Mouse (Mus musculus): ENCODE measurements at regions not wholly inside any gene's neighbourhood (a gene's known extent, or its start where the extent isn't known, plus 50 kb on each side); places are given as distances from the start of the nearest gene placed in this dataset.
"Not testable (repeated sequence)": the region's sequence is repeated elsewhere in the genome, so short reads cannot be mapped to it uniquely, and the experiment has no call there.

- no peak for DNase-seq (ENCODE audit: low spot score in 2 of 2)
Observed at GRCm38 (mm10) chr1:189156906-189157305, 149.3 kb upstream of the Kctd3 start.

GRCm38 (mm10) chr1:189154376-189154775, 146.7 kb upstream of the Kctd3 start:
- DNase-seq (ENCODE audit: low spot score in 2 of 2) = no peak

GRCm38 (mm10) chr1:189153150-189153549, 145.5 kb upstream of the Kctd3 start:
- DNase-seq (ENCODE audit: low spot score in 2 of 2) = no peak

DNA sequence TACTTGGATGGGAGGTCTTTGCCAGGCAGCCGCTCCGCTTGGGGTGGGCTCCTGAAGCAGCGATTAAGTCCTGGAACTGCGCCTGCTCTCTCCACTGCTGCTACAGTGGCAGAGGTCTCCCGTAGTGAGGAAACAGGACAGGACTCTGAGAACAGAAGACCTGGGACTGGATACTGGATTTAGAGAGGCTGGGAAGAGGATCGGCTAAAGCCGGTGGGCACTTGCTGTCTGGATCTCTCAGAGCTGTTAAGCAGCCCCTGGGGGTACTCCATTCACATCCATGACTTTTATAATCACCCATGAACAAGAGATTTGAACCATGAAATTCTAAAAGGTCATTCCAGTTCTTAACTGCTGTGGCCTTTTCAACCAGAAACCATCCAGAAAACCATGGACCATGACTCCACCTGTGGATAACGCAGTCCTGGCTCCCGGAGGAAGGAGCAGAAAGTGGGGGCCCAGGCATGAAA, 135.4 kb upstream of the Kctd3 start:
- DNase-seq (ENCODE audit: low spot score in 2 of 2) = no peak

DNA sequence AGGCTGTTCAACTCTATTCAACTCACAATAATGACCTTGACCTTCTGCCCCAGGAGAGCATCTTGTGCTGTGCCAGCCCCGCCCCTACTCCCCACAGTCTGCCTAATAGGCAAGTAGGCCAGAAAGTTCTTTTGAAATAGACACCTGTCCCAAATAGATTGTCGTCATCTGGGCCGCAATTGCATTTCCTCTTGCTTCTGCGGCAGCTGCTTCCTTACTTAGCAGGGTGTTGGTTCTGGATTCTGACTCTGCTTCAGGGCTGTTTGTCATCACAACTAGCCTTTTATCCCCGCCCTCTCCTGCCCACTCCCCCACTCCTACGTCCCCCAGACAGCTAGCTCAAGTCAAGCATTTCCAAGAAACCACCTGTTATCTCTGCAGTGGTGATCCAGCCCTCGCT, 134.9 kb upstream of the Kctd3 start:
- DNase-seq (ENCODE audit: low spot score in 2 of 2) = no peak

GRCm38 (mm10) chr1:189141694-189142093, 134.1 kb upstream of the Kctd3 start:
- no peak for DNase-seq (ENCODE audit: low spot score in 2 of 2)

GRCm38 (mm10) chr1:189136731-189137385, 129.2 kb upstream of the Kctd3 start:
- DNase-seq (ENCODE audit: low spot score in 2 of 2) = no peak

- no peak for DNase-seq (ENCODE audit: low spot score in 2 of 2)
Observed at GRCm38 (mm10) chr1:189135826-189136225, 128.2 kb upstream of the Kctd3 start.

DNA sequence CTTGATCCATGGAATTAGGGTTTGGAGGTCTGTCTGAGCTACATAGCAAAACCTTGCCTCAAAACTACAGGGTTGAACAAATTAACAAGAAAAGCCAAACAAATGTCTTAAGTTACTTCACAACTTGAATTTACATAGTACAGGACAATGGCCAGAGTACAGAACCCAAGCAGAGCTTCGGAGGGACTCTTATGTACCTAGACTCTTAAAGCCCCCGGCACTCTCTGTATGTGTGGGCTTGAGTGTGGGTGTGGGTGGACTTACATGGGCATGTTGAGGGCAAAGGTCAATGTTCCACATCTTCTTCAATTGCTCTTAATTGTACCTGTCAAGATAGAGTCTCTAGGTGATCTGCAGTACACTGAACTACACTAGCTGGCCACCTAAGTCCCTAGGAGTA, 121.1 kb upstream of the Kctd3 start:
- DNase-seq (ENCODE audit: low spot score in 2 of 2) = no peak

DNA sequence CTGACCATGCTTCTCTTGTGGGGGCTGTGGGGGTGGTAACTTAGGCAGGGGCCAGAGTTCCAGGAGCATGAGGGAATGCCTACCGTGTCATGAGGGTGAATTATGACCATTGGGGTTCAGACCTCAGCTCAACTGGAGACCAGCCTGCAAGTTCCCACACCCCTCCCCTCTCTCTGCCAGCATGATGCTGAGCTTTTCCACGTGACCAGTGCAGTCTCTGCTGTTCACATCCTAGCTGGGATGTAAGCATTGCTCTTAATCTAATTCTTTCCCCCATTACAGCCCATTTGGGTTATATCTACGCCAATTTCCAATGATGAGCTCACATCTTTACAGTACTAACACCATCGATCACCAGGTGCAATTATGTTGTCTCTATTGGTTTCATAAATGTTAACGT, 120.6 kb upstream of the Kctd3 start:
- not testable (repeated sequence) for DNase-seq (ENCODE audit: low spot score in 2 of 2)

- DNase-seq (ENCODE audit: low spot score in 2 of 2) = no peak
Observed at GRCm38 (mm10) chr1:189127367-189127766, 119.7 kb upstream of the Kctd3 start.

GRCm38 (mm10) chr1:189119941-189120735, 112.5 kb upstream of the Kctd3 start:
- DNase-seq (ENCODE audit: low spot score in 2 of 2) = no peak

DNA sequence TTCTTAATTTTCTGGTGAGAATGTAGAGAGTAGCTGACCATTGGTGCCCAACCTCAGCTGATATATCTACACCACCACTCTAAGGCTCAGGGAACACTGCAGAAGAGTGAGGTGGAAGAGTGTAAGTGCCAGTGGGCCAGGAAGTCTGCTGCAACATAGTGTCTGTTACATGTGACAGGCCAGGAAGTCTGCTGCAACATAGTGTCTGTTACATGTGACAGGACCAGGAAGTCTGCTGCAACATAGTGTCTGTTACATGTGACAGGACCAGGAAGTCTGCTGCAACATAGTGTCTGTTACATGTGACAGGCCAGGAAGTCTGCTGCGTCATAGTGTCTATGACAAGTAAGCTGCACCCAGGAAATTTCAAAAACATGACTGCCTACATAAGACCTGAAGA, 111.4 kb upstream of the Kctd3 start:
- DNase-seq (ENCODE audit: low spot score in 2 of 2) = not testable (repeated sequence)

DNA sequence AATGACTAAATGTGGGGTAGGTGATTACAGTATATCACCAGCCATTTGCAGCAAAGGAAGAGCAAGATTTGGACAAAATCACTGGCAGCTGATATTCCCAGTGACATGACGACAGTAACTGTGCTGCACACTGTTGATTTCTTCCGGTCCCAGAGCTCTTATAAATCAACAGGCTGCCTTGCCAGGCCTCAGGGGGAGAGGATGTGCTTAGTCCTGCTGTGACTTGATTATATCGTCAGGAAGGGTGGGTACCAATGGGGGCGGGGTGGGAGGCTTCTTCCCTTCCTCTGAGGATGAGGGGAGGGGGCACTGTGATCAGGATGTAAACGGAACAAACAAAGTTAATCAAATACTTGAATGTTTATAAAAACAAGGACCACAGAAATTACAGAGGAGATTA, 110.9 kb upstream of the Kctd3 start:
- no peak for DNase-seq (ENCODE audit: low spot score in 2 of 2)

DNA sequence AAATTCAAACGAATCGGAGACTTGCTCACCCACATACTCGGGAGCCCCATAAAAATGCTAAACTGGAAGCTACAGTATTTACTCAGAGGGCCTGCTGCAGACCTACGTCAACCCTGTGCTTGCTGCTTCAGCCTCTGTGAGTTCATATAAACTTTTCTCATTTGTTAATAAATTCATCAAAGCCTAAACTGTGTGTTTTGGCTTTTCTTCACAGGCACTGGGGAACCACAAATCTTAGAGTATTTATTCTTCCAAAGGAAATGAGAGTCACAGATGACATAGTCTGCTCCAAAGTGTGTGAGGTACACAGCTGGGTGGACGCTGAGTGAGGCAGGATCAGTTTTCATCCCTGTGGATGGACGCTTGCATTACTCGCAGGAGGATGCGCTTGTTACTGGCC, 108.3 kb upstream of the Kctd3 start:
- DNase-seq (ENCODE audit: low spot score in 2 of 2) = no peak

GRCm38 (mm10) chr1:189115279-189115678, 107.6 kb upstream of the Kctd3 start:
- DNase-seq (ENCODE audit: low spot score in 2 of 2) = no peak

GRCm38 (mm10) chr1:189108260-189109035, 100.8 kb upstream of the Kctd3 start:
- no peak for DNase-seq (ENCODE audit: low spot score in 2 of 2)

DNA sequence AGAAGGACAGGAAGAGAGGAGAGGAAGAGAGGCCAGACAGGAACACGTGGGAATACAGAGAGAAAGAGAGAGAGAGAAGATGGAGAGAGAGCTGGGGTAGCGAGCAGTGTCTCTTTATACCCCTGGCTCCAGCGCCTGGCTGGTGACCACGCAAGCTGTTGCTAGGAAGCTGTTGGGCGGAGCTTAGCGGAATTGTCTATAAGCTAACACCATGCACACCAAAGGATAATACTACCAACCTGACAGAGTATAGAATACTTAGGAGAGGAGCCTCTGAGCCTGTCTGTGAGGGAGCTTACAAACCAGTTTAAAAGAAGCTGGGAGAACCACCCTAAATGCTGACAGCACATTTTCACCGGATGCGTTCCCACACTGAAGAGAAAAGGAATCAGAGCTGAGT, 100.2 kb upstream of the Kctd3 start:
- no peak for DNase-seq (ENCODE audit: low spot score in 2 of 2)

DNA sequence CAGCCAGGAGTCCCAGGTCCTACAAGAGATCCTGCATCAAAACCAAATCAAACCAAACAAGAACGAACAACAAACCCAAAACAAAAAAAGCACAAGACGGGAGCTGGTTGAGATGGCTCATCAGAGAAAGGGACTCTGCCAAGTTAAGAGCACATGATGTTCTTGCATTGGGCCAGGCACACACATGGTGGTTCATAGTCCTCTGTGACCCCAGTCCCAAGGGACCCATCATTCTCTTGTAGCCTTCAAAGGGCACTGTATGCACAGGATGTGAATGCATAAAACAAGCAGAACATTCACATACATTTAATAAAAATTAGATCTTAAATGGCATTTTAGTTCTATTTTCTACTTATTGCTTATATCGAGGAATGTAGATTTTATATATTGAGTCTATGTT, 99.5 kb upstream of the Kctd3 start:
- DNase-seq (ENCODE audit: low spot score in 2 of 2) = no peak

GRCm38 (mm10) chr1:189105276-189105675, 97.6 kb upstream of the Kctd3 start:
- no peak for DNase-seq (ENCODE audit: low spot score in 2 of 2)

- DNase-seq (ENCODE audit: low spot score in 2 of 2) = no peak
Observed at GRCm38 (mm10) chr1:189102781-189103180, 95.1 kb upstream of the Kctd3 start.

GRCm38 (mm10) chr1:189099121-189099520, 91.5 kb upstream of the Kctd3 start:
- no peak for DNase-seq (ENCODE audit: low spot score in 2 of 2)

GRCm38 (mm10) chr1:189092819-189093218, 85.2 kb upstream of the Kctd3 start:
- DNase-seq (ENCODE audit: low spot score in 2 of 2) = no peak
